Mouse (Mus musculus) urinary bladder, postnatal 36 days (tissue): ENCODE measurements at regions not wholly inside any gene's neighbourhood (a gene's known extent, or its start where the extent isn't known, plus 50 kb on each side); places are given as distances from the start of the nearest gene placed in this dataset.
"Not testable (repeated sequence)": the region's sequence is repeated elsewhere in the genome, so short reads cannot be mapped to it uniquely, and the experiment has no call there.

Source experiments
- DNase-seq, 2 experiments: peaks; one replicate each; pipeline ENCODE4 v3.0.0; 2022; ENCODE audit warnings: low spot score in 2 of 2, mixed read lengths in 1 of 2

DNA sequence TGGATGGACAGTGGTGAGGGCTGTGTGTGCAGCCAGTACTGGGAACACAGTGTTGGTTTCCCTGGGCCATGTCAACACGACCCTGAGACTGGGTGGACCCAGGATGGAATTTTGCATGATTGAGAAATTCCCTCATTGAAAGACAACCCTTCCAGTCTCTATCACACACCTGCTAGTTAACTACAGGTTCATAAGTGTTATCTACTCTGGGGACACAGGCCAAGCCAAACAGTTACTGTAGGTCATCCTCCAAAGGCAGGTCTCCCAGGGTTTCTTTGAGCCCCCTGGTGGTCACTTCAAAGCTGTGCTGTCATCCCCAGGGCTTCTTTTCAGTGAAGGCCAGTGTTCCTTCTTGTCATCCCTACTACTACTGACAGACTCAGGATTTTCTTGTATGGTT, 276.7 kb downstream of the Cyp26b1 start:
- DNase-seq: no peak

DNA sequence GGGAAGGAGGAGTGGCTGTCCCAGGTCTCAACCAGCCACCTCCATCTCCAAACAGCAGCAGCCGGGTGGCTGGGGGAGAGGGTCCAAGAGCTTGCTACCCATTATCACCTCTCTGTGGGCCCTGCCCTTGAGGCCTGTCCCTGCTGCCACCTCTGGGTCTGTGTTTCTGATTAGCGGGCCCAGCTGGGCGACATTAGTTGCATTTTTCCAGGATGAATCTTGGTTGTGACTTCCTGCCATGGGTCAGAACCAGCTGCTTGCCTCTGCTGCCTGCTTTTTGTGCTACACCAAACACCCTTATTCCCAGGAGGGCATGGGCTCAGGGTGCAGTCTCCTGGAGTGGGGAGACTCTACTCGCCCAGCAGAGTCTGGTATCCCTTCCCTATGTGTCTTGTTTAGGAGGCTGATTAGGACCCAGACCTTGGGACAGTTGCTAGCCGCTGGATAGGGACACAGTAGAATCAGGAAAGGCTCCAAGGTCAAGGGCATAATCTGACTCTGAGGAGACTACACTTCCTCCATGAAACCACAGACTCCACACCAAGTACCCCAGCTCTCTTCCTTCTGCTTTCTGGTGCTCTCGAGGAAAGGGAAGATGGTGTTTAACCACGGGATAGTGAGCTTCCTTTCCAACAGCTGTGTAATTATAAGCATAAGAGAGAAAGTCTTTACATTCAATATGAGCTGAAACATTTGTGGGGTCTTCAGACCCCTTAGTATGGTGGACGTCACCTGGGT, 278.4 kb downstream of the Cyp26b1 start:
- no peak for DNase-seq

DNA sequence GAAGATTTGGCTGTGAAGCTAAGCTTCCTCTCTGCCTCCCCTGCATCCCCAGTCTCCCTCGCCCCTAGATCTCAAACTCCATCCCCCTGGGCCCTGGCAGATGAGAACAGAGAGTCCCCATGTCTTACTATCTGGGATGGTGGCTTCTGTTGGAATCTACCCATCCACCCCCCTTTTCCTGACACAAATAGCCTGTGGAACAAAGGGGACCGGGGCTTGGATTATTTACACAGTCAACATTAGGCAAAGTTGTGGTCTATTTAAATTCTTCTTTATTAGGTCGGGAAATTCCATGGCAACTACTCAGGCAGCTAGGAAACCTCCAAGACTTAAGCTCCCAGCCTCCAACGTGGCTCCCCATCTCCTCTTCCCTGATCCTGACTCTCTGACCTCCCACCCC, 279.9 kb downstream of the Cyp26b1 start:
- no peak for DNase-seq

DNA sequence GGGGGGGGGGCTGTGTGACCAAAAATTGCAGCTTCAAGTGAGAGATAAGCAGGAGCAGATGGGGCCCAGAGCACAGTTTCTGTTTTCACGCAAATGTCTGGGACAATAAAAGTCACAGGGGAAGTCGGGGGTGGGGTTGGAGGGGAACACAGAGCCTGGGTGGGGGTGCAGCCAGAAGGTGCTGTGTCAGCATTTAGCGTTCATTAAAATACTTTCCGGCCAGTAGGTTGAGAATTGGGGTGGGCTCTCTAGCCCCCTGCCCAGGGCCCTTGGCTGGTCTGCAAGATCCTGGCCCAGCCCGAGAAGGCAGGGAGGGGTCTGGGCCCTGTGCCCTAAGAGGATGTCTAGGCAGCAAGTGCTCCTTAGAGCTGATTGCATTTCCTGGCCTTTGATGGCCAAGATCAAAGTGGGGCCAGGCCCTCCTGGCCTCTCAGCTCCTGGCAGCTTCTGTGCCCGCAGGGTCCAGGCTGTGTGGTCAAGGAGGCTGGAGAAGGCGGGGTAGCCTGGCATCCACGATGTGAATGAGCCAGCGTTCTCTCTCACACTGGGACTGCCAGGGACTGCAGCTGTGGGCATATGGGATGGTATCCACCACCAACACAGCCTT, 283.0 kb downstream of the Cyp26b1 start:
- DNase-seq: no peak

DNA sequence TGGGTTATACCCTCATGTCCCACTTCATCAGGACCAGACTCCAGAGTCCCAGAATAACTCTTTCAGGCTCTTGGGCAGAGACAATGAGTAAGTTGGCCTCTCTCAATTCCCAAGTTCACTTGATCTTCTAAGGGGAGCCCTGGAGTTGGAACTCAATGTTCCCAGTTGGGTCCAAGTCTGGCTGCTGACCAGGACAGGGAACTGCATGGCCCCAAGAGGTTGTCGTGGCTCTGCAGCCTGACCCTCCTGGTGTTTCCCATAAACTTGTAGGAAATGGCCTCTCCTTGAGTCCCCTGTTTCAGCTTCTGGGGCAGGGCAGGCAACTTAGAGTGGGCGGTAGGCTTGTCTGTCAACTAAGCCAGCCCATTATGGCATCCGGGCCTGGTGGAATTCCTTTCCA, 286.2 kb downstream of the Cyp26b1 start:
- DNase-seq: no peak

DNA sequence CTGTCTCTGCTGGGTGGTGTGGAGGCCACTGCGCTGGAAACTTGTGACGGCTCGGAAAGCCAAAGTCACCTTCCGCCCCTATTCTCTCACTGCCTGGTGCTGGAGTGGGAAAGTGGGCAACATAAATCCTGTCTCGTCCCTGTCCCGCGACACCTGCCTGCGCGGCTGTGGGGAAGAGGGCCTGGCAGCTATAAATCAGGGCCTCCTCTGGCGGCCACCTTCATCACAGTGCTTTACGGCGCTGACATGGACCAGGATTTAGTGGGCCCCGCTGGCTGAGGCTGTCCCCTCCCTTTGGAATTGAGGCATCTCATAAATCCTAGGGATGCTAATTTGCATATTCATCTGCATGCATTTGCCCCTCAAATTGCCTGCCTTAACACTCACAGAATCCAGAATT, 287.1 kb downstream of the Cyp26b1 start:
- no peak for DNase-seq

DNA sequence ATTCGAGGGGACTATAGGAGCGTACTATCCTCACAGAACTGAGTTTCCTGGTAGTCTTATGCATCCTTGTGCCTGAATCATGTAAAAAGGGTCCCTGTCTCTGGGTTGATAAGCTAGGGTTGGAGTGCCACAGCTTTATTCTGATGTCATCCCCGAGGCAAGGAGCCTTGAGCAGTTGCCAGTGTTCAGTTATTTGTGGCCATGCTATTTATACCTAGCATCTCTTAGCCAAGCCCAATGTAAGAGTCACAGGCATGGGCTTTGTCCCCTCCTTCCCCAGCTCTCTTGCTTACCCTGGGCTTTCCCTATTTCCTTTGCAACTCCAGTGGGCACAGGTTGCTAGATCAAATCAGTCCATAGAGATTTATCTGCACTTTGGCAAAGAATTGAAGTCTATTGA, 288.6 kb downstream of the Cyp26b1 start:
- no peak for DNase-seq

DNA sequence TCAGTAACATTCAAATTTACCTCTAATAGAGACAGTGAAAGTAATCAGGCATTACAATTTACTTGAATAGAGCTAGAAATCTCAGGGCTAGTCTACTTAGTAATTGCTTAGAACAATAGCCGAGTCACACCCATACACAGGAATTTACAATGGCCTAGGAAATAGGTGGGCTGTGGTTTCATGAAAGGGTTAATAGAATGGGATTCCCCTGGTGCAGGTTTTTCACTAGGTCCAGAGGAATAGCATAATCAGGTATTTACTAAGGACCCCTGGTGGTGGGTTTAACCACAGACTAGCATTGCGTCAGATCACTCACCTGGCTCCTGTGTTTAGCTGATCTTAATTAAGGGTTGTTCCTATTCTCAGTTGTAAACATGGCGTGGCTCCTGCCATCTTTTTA, 290.8 kb downstream of the Cyp26b1 start:
- DNase-seq: not testable (repeated sequence)

DNA sequence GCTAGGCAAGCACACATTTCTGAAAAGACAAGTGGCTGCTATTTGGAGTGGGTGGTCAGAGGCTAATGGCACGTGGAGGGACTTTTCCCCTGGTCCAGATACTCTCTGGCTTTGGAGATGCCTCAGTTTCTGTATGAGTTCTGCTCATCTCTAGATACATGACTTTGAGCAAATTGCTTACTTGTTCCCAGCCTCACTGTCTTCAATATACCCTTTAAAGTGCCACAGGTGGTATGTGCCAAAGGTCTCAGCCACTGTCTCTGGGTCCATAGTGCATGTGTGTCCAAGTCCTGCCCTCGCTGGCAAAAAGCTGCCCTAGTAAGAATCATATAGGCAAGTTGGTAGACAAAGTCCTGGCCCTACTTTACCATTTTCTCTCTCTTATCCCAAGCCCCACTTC, 291.5 kb downstream of the Dysf start:
- no peak for DNase-seq

DNA sequence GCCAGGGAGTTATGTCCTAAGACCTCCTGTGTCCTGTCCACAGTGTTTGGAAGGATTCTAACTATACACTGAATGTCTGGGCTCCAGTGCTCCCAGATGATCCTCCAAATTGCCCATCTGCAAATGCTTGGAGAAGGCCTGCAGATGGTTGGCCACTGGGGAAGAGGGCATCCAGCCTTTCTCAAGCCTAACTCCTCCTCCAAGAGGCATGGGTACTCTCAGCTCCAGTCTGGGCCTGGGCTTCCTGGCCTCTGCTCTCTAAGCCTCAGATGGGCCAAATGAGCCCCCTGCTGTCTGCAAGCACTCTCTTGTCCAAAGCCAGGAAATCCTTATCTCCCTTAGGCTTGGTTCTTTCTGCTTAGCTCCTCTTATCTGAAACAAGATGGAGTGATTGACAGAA, 290.8 kb downstream of the Dysf start:
- DNase-seq: no peak

DNA sequence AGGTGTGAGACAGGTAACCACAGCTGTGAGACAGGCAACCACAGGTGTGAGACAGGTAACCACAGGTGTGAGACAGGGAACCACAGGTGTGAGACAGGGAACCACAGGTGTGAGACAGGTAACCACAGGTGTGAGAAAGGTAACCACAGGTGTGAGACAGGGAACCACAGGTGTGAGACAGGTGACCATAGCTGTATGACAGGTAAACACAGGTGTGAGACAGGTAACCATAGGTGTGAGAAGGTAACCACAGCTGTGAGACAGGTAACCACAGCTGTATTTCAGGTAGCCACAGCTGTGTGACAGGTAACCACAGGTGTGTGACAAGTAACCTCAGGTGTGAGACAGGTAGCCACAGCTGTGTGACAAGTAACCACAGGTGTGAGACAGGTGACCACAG, 265.5 kb downstream of the Dysf start:
- DNase-seq: not testable (repeated sequence)

DNA sequence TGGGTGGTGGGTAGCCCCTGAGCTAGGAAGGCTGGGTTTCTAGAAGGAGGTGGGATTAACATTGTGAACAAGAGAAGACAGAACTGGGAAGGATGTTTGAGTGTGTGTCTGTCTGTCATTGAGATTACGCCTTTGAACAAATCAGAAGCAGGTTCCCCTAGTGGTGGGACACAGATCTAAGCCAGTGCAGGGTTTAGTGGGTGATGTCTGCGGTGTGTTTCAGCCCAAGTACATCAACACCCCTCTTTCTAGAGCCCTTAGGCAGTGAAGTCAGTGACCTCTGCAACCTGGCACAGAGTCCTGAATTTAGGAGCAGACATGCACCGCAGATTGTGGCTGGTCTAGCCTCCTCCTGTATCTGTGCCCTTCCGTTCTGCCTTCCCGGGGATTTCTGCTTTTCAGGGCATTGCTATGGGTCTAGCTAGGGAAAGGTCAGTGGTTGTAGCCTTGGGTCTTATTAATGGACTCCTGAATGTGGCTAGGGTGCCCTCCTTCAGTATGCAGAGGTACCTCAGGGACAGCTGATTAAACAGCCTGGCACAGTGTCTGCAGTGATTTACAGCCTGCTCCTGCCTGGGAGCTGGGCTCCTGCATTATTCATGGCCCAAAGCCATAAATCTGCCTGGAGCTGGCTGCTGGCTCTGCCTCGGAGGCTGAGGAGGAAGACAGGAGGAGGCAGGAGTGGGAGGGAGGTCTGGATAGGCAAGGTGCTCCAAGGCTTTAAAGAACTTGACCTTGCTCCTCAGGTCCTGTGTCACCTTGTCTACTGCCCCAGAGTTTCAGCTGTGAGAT, 264.3 kb downstream of the Dysf start:
- peak in 1 of 2 experiments; percentile 30 for DNase-seq

DNA sequence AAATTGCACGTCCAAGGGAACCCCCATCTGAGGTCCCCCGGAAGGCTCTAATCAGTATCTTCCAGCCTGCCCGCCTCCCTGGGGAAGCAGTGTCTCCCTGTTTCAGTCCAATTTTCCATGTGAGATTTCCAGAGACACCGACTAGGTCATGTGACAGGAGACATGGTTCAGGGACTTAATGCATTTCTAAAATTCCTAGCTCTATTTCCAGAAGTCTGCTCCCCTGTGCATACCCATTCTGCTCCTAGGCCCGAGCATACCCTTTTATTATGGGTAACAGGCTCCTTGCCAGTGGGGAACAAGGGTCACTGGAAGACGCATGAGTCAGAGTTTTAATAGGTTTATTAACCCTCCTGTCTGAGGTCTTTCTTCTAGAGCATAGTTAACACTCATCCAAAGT, 263.6 kb downstream of the Dysf start:
- no peak for DNase-seq

DNA sequence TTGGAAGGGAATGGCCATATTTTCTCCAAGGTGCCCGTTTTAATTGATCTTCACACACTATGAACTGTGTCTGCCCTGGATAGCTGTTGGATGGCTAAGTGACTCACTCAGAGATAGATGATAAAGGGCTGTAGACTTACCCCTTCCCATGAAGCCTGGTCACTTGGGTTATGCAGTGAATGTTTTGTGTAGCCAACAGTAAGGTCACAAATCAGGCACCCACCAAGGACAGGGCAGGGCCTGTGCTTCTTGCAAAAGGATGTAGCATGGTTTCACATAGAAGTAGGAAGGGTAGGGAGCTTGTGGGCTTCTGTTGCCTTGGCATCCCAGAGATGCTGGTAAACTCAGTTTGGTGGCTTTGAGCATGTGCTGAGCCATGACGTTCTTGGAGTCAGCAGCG, 263.1 kb downstream of the Dysf start:
- DNase-seq: no peak

DNA sequence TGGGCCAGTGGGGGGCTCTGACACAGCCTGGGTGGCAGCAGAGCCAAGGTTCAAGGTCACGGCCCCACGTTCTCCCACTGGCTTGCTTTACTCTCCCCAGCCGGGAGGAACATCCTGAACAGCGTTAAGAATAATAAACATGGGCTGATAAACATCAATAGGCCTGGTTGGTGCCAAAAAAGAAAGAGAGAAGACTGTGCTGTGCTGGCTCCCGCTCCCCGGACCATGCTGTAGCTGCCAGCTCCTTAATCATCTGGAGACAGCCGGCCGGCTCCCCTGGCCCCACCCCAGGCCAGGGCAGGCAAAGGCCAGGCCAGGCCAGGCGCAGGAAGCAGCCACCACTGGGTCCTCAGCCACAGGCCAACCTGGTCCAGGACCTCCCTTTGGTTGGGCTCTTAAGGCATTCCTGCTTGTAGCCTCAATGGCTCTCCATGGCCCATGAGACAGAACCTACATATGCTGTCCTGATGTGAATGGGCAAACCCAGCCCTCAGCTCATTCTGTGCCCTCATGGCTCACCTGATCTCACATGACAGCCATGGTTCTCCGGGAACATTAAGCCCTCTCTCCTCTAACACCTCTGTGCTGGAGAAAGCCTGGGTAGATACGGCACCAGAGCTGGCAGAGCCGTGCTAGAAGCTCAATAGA, 262.3 kb downstream of the Dysf start:
- DNase-seq: peak in 1 of 2 experiments; percentile 57

DNA sequence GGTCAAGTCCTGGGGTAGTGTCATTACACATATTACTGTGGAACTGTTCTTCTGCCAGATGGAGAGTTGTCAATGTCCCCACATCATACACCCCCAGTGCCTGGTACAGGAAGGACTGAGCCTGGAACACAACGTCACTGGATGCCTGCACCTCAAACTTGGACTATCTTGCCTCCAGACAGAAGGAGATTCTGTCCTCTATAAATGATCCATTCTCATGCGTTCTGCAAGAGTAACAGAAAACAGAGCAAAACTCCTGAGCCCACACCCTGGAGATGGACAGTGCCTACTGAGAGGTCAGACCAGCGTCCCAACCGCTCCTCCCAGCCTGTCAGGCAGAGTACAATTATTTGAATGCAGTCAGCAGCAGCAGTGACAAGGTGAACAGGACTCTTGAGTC, 261.1 kb downstream of the Dysf start:
- DNase-seq: no peak

DNA sequence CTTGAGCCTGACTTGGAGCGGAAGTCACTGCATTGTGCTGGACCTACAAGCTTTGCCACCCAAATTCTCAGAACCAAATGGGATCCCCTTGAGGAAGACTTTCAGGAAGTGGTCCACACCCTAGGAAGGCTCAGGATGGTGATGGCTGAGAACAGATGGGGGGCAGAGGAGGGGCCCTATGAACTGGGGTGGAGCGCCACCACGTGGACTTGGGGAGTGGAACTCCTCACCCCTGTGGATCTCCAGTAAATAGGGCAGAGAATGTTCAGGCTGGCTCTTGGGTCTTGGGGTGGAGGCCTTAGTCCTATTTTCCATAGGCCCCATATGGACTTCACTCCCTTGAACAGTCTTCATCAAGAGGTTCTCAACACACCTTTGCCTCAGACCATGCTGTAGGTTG, 260.6 kb downstream of the Dysf start:
- no peak for DNase-seq

DNA sequence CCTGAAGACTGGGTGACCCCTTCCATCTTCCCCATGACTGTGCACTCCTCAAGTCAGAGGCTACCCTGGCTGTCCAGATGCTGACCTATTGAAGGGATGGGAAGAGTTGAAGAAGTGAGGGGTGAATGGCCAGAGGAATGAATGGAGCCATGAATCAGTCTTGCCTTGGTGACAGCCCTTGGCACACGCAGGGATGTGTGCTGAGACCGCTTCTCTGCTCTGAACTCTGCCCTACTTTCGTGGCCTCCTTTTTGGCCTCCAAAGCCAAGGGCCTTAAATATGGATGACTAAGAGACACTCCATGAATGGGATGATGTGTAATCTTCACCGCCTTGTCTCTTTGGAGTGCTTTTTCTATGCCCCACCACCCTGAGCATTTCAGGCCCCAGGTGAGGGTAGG, 259.7 kb downstream of the Dysf start:
- no peak for DNase-seq

DNA sequence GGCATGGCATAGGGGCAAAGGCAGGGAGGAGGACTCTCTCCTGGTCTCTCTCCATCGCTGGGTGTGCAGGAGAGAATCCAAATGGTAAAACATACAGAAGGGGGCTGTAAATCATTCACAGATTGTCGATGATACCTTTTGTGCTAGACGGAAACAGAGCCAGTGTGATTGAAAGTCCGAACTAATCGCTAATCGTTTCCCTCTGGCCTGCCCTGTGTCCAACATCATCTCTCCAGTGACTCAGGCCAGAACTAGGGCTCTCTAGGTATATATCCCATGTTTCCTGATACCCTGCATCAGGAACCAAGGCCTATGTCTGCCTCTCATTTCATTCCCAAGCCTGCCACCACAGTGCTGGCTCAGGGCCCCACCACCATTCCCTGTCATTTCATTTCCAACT, 259.1 kb downstream of the Dysf start:
- no peak for DNase-seq

DNA sequence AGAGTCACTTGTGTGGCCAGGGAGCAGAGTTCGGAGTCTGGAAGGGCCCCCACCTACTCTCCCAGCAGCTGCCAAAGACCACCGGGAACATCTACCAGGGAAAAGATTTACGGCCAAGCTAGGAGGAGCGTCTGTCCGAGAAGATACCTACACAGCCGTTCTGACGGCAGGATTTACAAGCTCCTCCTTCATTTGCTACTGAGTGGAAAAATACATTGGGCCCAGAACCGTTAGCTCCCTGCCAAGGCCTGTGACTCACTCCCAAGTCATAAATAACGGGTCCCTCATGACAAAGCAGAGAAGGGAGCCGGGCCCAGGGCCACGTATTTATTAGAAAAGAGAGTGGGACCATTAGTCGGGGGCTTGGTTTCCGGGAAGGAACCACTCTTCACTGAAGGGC, 258.3 kb downstream of the Dysf start:
- DNase-seq: peak; percentile 30 to 62

DNA sequence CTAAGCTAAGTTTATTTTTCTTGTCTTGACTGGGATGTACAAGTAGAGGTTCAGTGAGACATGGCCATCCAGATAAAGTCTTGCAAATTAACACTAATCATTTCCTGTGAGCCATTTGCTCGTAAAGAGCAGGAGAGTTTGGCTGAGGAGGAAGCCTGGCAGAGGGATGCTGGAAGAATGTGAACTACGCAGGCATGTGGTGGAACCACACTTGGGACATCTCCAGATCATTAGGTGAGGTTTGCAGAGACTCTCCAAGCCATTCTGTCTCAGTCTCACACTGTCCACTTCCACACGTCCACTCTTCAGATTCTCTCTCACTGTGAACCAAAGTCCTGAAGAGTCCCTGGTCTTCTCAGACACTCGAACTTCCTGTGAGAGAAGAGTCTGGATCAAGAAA, 256.3 kb downstream of the Dysf start:
- no peak for DNase-seq

DNA sequence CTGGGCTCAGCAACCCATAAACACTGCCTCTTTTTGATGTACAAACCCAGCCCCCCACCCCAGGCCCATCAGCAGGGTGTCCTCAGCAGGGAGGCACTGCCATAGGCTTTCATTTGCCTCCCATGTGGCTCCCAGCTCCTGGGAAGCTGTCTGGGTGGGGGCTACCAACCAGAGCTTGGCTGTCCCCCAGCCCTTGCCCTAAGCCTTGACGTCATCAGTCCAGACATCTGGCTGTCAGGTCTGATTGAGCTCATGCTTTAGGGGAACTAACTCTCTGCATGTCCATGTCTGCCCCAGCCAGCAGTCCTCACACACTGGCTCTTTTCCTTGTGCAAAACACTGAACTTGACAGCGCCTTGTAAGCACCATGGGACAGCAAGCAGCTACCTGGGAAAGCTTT, 255.3 kb downstream of the Dysf start:
- DNase-seq: no peak

DNA sequence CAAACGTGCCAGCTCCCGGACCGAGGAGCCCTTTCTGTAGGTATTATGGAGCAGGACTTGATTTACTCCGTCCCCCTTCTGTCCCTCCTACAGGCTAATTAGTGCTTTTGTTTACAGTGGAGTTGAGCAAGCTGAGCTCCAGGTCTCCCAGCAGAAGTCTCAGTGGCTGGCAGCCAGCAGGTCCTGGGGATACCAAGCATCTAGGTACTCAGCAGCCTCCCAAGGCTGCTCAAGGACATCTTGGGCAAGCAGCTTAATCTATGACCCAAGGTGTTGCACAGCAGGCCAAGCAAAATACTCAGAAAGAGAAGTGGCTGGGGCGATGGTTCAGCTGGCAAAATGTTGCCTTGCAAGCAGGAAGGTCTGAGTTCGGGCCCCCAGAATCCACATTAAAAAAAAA, 254.4 kb downstream of the Dysf start:
- DNase-seq: no peak
